Mouse (Mus musculus): ENCODE measurements around the gene Cldn15. TPM values are rescaled to one million over a fixed set of nuclear protein-coding genes. Genes with fewer than 3 reads are reported as not detected.
"Not testable (repeated sequence)": the region's sequence is repeated elsewhere in the genome, so short reads cannot be mapped to it uniquely, and the experiment has no call there.

Cldn15 gene
- total RNA-seq, 2 experiments from 2014 or later = 8.9 to 10.4 TPM

- intact Hi-C loops (cut with DNase I) = no loop called here
- no peak for DNase-seq (ENCODE audit: low spot score)
These were observed 21.3 kb upstream of the Cldn15 start for GRCm38 (mm10) chr5:136945084-136945483.

GRCm38 (mm10) chr5:136947874-136948273 lies 18.5 kb upstream of the Cldn15 start:
- DNase-seq (ENCODE audit: low spot score) = no peak
- intact Hi-C loops (cut with DNase I) = no loop called here

GRCm38 (mm10) chr5:136949551-136950336 lies 16.7 kb upstream of the Cldn15 start:
- intact Hi-C loops (cut with DNase I); DNase-seq (ENCODE audit: low spot score): not testable (repeated sequence)

DNA sequence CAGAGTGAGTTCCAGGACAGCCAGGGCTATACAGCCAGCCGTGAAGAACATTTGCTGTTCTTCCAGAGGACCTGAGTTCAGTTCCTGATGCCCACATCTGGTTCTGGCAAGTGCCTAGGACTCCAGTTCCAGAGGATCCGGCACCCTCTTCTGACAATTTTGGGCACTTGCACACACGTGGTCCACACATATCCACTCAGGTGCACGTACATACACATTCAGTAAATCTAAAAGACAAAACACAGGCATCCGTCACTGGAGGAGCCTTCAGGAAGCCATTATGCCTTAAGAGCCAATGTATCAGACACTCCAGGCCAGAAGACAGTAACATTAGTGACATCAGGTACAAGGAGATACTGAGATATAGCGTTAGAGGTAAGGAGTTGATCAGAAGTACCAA lies 15.9 kb upstream of the Cldn15 start:
- intact Hi-C loops (cut with DNase I) = no loop called here
- DNase-seq (ENCODE audit: low spot score) = no peak

- DNase-seq (ENCODE audit: low spot score) = no peak
- intact Hi-C loops (cut with DNase I) = no loop called here
These were observed 14.3 kb upstream of the Cldn15 start for GRCm38 (mm10) chr5:136952153-136952552.

DNA sequence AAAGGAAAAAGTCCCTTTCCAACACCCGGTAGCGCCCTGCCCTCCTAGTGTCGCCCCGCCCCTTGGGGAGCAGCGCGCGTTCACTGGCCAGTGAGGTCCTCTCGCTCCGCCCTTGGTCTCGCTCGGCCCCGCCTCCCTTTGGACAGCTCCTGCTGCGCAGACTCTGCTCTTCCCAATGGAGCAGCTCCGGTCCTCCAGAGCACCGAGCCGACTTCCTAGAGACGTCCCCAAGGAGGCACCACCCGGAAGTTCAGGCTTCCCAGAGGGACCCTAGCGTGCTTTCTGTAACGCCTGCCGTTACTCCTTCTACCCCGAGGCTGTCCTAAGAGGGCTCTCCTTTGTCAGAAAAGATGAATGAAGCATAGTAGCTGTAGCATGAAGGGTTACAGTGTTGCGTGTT lies 13.4 kb upstream of the Cldn15 start, which contains the start of gene Fis1:
TSS of gene Fis1 (plus strand) at position 261 of the 400 bp plus-strand sequence.
- intact Hi-C loops (cut with DNase I) = no loop called here

GRCm38 (mm10) chr5:136953440-136953951 lies 12.9 kb upstream of the Cldn15 start:
- peak; percentile 20 for DNase-seq (ENCODE audit: low spot score)
- intact Hi-C loops (cut with DNase I) = no loop called here

More for the DNA sequence above, 13.4 kb upstream of the Cldn15 start, which contains the start of gene Fis1:
- peak; percentile 94 for DNase-seq (ENCODE audit: low spot score)

- DNase-seq (ENCODE audit: low spot score) = no peak
These were observed 10.8 kb upstream of the Cldn15 start for GRCm38 (mm10) chr5:136955622-136956021.

GRCm38 (mm10) chr5:136957250-136957649 lies 9.2 kb upstream of the Cldn15 start:
- DNase-seq (ENCODE audit: low spot score) = no peak
- intact Hi-C loops (cut with DNase I) = no loop called here

More at GRCm38 (mm10) chr5:136955622-136956021, 10.8 kb upstream of the Cldn15 start:
- intact Hi-C loops (cut with DNase I) = no loop called here

- no peak for DNase-seq (ENCODE audit: low spot score)
- intact Hi-C loops (cut with DNase I) = no loop called here
These were observed 7.3 kb upstream of the Cldn15 start for GRCm38 (mm10) chr5:136958991-136959605.

GRCm38 (mm10) chr5:136960053-136960452 lies 6.4 kb upstream of the Cldn15 start:
- no peak for DNase-seq (ENCODE audit: low spot score)
- intact Hi-C loops (cut with DNase I) = no loop called here

DNA sequence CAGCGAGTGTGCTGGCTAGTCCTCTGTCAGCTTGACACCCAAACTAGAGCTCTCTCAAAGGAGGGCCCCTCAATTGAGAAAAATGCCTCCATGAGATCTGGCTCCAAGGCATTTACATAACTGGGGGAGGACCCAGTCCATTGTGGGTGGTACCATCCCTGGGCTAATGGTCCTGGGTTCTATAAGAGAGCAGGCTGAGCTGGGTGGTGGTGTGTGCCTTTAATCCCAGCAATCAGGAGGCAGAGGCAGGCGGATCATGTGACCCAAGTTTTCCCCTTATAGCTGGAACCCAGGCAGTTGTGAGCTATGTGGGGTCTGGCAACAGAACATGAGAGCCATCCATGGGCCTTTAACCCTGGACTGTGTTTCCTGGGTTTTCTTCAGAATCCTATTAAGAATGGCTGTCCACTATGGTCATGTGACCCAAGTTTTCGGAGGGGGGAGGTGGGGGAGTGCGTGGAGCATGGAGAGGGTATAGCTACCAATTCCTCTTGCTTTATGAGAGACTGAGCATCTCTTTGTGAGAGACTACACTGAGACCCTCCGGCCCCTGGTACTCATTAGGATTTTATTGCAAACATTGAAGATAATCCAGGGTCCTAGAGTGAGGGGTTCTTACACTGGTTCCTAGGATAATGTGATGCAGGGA lies 5.0 kb upstream of the Cldn15 start:
- intact Hi-C loops (cut with DNase I) = no loop called here
- no peak for DNase-seq (ENCODE audit: low spot score)

DNA sequence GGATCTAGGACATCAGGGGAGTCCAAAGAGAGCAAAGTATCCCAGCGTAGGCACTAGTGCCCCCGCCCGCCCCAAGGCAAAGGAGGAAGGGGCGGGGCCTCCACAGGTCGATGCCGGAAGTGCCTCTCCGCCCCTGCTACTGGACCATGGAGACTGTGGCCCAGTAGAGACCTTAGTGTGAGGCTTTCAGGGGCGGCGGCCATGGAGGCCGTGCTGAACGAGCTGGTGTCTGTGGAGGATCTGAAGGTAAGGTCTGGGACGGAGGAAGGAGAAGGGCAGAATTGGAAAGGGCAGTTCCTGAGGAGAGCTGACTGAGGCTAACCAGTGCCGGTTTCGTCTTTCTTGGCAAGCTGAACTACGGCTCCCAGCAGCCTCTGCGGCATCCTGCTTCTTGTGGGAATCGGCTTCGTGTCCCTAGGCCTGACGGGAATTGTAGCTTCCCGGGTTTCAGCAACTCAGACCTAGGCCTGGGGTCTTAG lies 4.4 kb upstream of the Cldn15 start:
- DNase-seq (ENCODE audit: low spot score) = peak; percentile 86
- intact Hi-C loops (cut with DNase I) = loop anchor here (2.0 kb wide), 1 partner anchor 25 kb away; the partner anchor contains the start of gene Plod3

DNA sequence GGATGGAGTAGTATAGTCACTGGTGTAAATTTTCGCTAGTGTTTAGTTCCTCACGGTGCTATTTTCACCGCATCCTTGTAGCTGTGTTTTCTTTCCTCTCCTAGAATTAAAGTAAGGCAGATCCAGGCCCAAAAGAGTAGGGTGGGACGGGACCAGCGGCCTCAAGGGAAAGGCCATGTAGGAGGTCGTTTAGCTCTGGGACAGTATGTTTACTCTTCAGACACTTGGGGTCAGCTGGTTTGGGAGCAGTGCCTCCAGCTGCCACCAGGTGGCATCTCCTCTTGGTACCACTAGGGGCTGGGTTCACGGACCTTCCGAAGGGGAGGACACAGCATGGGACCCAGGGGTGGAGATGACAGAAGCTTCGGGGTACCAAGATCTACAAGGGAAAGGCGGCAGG lies 3.9 kb upstream of the Cldn15 start:
- DNase-seq (ENCODE audit: low spot score) = peak; percentile 58
- intact Hi-C loops (cut with DNase I) = loop anchor here (2.0 kb wide), 1 partner anchor 24 kb away; the partner anchor contains the start of gene Plod3

- intact Hi-C loops (cut with DNase I) = loop anchor here (2.0 kb wide), 1 partner anchor 24 kb away; the partner anchor contains the start of gene Plod3
- DNase-seq (ENCODE audit: low spot score) = no peak
These were observed 3.4 kb upstream of the Cldn15 start for GRCm38 (mm10) chr5:136962966-136963540.

GRCm38 (mm10) chr5:136965210-136965609 lies 1.2 kb upstream of the Cldn15 start:
- DNase-seq (ENCODE audit: low spot score) = no peak
- intact Hi-C loops (cut with DNase I) = no loop called here

- no peak for DNase-seq (ENCODE audit: low spot score)
- intact Hi-C loops (cut with DNase I) = no loop called here
These were observed 730 bp upstream of the Cldn15 start for GRCm38 (mm10) chr5:136965686-136966085.

DNA sequence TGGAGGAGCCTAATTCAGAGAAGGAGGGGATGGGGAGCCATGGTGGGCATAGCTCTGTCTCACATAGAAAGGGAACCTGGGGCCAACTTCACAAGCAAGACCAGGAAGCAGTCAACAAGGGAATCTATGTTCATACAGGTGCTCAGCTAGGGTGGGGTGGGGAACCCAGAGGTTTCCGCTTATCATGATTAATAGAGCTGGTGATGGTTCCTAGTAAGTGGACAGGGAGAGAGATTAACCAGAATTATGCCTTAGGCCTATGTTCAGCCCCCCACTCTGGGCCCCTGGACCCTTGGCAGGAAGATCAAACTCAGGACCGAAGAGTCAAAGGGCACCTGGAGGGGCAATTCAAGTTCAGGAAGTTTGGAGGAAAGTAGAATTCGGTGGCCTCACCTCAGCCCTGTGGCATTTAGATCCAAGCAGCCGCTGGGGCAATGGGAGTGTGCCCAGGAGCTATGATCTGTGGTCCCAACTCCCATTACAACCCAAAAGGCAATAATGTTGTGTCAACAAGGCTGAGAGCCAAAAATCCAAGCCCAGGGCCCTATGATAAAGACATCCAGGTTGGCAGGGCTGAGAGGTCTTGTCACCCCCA lies 542 bp downstream of the Cldn15 start:
- DNase-seq (ENCODE audit: low spot score) = no peak
- intact Hi-C loops (cut with DNase I) = no loop called here

DNA sequence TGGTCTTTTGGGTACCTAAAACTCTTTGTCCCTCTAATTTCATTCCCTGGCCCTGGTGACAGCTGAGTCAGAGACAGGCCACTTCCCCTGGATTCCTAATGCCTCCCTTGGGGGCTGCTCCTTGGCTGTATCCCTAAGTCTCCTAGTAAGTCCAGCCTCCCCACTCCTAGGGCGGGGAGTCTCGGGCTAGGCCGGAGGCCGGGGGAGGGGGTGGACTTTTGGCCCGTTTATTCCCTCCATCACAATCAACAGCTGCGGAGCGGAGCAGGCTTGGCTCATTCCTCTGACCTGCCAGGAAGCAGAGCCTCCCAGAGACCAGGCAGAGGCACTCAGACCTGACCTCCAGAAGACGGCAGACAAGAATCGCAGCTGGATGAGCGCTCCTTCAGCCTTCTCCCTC lies 1.2 kb downstream of the Cldn15 start:
- intact Hi-C loops (cut with DNase I) = no loop called here
- DNase-seq (ENCODE audit: low spot score) = peak; percentile 82
